Mouse (Mus musculus) right cerebral cortex, adult 2 months (tissue): Measurements from ENCODE around the gene Gm17334.

ENCODE experiments used
- DNase-seq, 2 experiments: peaks; one replicate each; pipeline ENCODE4 v3.0.0; 2021 to 2022; ENCODE audit warnings: low spot score in 2 of 2

The Gm17334 gene

GRCm38 (mm10) chr11:53745260-53745659 is 27.7 kb downstream of the Gm17334 start:
- no peak for DNase-seq

DNA sequence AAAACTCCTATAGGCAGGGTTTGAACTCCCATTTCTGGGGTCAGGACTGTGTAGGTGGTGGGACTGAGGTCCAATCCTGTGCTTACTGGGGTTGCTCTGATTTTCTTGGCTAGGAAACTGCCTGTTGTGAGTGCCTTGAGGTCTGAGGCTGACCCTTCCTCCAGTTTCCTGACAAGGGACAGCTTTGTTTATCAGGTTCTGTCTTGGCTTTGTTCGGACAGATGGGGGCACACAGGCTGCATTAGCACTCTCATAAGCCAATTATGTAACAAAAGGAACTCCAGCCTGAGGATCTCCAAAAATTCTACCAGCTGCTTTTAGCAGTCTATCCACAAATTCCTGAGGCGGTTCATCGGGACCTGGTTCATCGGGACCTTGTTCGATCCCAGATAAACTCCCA is 30.6 kb downstream of the Gm17334 start:
- no peak for DNase-seq

DNA sequence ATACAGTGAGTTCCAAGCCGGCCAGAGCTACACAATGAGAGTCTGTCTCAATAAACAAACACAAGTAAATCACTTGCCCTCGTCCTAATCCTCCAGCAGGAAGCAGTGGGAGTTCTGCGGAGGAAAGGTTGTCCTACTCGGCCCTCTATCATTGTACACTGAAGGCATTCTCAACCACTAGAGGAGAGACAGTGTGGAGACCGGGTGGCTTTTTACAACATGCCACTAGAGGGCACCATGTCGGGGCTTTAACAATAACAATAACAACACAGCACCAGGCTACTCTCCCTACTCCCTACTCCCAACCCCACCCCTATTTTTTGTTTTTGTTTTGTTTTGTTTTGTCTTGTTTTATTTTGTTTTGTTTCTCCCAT is 35.4 kb downstream of the Gm17334 start:
- DNase-seq: peak; percentile 59 to 69

DNA sequence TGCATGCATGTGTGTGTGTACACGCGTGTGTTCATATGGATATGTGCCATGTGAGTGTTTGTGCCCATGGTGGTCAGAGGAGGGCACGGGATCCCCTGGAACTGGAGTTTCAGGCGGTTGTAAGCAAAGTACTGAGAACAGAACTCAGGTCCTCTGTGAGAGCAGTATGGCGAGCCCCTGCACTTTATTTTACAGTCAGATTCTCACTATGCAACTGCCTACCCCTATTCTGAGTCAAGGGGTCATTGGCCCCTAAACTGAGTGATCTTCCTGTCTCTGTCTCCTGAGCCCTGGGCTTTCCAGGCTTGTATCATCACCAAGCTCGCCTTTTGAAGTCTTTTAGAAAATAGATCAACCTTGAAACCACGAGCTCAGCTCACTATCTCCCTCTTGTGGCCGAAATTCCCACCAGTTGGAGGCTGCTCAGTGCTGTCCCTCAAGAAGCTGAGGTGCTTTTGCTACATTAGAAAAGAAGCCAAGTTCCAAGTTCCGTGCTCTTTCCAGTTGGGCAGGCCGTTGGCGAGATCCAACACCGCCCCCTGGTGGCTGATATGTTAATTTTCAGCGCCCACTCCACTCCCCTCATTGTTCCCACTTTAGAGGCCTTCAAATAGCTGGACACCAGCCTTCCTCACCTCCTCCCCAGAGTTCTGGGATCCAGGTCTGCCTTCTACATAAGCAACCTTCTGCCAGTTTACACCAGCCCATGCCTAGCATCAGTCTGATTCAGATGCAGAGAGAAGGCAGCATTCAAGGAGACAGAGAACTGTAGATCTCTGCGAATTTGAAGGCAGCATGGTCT is 36.0 kb downstream of the Gm17334 start:
- DNase-seq: peak; percentile 71 to 73

DNA sequence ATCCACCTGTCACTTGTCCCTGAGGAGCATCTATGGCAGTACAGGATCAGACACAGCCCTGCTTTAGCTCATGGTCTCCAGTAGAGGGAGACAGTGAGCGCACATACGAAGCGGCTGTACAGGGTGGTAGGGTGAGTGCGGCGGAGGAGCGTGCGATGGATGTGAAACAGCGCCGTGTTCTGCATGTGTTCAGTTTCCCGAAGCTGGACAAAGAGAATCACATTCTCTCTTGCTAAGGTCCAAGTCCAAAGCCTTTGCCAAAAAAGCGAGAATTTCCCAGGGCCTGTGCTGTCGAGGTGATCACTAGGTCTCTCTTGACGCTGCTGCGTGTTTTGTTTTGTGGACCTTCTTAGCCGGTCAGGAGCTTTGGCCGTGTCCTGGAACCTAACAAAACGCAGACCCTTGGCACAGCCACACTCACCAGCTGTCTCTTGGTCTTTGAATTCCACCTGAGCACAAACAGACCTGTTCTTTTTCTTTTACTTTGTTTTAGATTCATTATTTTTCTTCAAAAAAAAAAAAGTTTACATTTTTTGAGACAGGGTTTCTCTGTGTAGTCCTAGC is 37.2 kb downstream of the Gm17334 start:
- DNase-seq: peak; percentile 58 to 63

GRCm38 (mm10) chr11:53734970-53735681 is 37.9 kb downstream of the Gm17334 start:
- no peak for DNase-seq

- DNase-seq: no peak
Measured at GRCm38 (mm10) chr11:53734431-53734830, 38.6 kb downstream of the Gm17334 start.

- DNase-seq: no peak
Measured at GRCm38 (mm10) chr11:53733824-53734223, 39.2 kb downstream of the Gm17334 start.

DNA sequence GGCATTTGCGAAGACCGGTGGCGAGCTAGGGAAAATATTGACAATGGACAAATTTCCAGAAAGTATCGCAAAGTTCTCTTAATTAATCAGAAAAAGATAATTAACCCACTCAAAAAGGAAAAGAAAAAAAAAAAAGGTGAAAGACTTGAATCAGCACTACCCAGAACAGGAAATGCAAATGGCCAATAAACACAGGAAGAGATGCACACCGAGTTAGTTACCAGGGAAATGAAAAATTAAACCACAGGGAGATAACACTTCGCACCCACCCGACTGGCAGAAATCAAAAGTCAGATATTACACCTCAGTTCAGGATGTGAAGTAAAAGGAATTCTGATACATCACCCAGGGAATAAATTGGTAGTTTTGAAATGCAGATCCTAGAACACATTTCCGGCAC is 40.7 kb downstream of the Gm17334 start:
- DNase-seq: no peak

- DNase-seq: no peak
Measured at GRCm38 (mm10) chr11:53731457-53731856, 41.5 kb downstream of the Gm17334 start.
